Mouse (Mus musculus): ENCODE measurements around the gene Mgst3.

DNA sequence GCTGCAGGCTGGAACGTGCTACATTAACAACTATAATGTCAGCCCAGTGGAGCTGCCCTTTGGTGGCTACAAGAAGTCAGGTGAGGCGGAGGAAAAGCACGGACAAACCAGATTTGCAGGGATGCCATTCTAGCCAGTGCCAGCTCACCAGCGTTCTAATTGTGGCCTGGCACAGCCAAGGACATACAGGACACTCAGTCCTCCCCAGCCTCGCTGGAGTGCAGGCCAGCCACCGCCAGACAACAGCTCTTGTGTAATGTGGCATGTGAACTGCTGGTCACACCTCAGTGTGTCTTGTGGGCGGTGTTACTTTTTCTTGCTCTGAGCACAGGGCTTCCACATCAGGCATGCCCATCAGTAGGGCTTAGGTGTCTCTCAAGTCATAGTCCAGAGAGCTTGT, 27.8 kb downstream of the Mgst3 start:
- TF ChIP-seq CTCF (IDR thresholded peaks at IDR 0.05; ENCODE audit: extremely low read depth, insufficient read length, insufficient replicate concordance, low read depth, low read length) = no peak
- TF ChIP-seq POLR2A (IDR thresholded peaks at IDR 0.05; ENCODE audit: low read depth, low read length) = no peak
